Mouse (Mus musculus): ENCODE measurements around the gene Map7. TPM values are rescaled to one million over a fixed set of nuclear protein-coding genes. Genes with fewer than 3 reads are reported as not detected.

Gene Map7
- polyA plus RNA-seq (2012; ENCODE audit: insufficient read depth, insufficient read length, missing spikeins) = 3.6 and 4.5 TPM in 2 replicates

DNA sequence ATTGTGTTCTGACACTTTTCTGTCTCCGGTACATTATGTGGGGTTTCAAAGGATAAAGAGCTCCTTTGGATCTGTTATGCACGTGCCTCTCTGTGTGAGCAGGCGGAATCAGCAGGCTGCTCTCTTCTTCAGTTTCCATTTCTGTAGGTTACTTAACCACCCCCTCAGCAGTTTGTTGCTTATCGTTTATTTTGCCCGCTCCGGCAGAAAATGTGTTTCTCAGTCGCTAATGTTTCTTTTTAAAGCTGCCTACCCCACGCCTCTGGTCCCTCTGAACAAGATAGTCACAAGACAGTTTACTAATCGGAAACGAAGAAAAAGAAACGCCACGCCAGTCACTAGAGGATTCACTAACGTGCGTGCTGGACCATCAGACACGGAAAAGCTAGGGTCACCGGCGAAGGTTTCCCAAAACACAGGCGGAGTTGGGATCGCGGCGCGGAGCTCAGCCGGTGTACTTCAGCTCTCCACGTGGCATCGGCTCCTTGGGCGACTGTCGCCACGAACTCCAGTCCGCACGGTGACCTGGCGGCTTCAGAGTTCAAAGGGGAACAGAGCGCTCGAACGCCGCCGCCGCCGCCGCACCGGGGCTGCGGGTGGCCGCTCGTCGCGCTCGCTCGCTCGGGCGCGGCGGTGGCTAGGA is at the start of gene Map7:
TSS of gene Map7 (plus strand) at position 342 of the 643 bp plus-strand sequence.
- Histone ChIP-seq H3K4me3 (ENCODE audit: insufficient read depth, low read depth, low read length) (peak within 1 kb of the TSS; percentile 45), H3K27ac (replicated peaks; ENCODE audit: low read depth, low read length) (no peak within 1 kb of the TSS), H3K4me1 (ENCODE audit: control insufficient read depth, insufficient read depth, insufficient read length, low read length) (no peaks in the 10 kb centered on the region)

DNA sequence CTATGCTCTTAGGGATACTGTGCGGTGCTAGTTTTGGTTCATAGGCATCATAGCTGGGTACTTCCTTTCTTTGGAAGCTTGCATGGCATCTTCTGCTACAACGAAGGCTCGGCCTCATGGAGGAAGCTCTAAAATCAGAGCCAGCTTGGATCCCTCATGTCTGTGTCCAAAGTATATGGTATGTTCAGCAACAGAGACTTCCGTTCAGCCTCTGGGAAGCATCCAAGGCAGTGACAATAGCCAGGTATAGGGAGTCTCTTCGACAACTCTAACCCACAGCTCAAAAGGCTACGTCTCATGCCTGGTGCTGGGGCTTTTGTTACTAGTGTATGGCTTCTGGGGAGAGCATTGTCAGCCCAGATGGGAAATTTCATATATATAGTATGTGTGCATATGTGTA is 46.8 kb upstream of the Map7 start:
- H3K4me1 ChIP-seq (ENCODE audit: control insufficient read depth, insufficient read depth, insufficient read length, low read length) = peaks cover 3% of the 10 kb centered on the region; the same call in 1 of the 2 replicates
- H3K27ac ChIP-seq (replicated peaks; ENCODE audit: low read depth, low read length) = no peak overlapping the region
- no peak overlapping the region for H3K4me3 ChIP-seq (ENCODE audit: insufficient read depth, low read depth, low read length)

DNA sequence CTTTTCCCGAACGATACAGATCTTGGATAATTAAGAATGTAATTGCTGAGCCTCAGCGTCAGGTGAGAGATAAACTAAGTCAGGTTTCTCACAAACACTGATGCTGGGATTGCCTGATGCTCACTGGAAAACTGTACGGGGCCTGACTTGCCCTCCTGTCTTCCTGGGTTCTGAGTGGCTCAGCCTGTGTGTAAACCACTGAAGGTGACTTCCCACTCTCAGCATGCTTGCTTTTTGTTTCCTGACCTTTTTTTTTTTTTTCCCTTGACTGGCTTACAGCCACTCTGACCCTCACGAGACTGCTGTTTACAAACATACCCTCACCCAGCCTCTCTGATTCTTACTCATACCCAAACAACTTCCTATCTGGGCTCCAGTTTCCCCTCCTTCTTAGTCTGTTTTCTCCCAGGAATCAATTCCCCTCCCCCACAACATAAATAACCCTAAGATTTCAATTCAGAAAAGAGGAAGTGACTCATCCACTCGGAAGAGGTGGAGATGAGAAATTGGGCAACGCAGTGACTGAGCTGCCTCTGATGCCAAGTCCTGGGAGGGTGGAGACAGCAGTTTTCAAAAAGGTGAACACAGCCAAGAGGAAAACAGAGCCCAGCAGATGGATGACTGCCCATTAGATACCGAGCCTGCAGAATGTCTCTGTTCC is 43.9 kb upstream of the Map7 start:
- Histone ChIP-seq H3K27ac (replicated peaks; ENCODE audit: low read depth, low read length) (peak overlapping the region; percentile 74), H3K4me1 (ENCODE audit: control insufficient read depth, insufficient read depth, insufficient read length, low read length) (peaks cover 3% of the 10 kb centered on the region; the same call in 1 of the 2 replicates), H3K4me3 (ENCODE audit: insufficient read depth, low read depth, low read length) (no peak overlapping the region)

DNA sequence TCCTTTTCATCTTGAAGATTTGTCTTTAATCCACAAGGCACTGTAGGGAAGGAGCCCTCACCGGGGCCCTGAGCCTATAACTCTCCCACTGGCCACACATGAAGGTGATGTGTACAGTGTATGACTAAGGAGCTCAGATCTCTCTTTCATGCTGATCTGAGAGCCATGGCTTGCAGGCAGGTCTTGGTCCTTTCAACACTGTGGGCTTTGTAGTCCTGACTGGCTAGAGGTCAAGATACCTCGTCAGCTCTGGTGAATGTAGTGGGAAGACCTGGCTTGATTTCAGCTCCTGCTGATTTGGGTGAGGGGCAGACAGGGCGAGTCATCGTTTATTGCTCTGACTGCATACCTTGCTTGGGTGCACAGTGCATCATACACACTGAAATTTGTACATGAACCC is 42.7 kb upstream of the Map7 start:
- Histone ChIP-seq H3K4me1 (ENCODE audit: control insufficient read depth, insufficient read depth, insufficient read length, low read length) (peaks cover 3% of the 10 kb centered on the region; the same call in 1 of the 2 replicates), H3K27ac (replicated peaks; ENCODE audit: low read depth, low read length) (0 out of 2 replicates have a peak overlapping the region, but pooled peaks have one; percentile 19), H3K4me3 (ENCODE audit: insufficient read depth, low read depth, low read length) (no peak overlapping the region)

DNA sequence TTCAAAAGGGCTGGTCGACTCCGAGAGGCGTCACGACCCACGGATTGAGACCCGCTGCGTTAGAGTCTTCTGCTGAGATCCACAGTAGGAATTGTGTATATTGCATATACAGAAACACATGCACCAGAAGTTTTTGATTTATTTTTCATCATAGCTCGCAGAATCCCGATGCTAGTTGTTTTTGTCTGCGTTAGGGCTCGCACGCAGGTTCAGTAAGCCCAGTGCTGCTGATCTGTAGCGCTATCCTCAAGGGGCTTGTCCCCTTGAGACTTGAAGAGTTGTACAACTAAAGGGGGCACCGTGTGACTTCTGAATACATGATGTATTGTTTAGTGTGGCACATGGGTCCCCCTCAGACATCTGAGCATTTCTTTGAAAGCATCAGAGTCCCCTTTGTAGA is 41.2 kb upstream of the Map7 start:
- peaks cover 3% of the 10 kb centered on the region; the same call in 1 of the 2 replicates for H3K4me1 ChIP-seq (ENCODE audit: control insufficient read depth, insufficient read depth, insufficient read length, low read length)
- no peak overlapping the region for H3K4me3 ChIP-seq (ENCODE audit: insufficient read depth, low read depth, low read length)
- H3K27ac ChIP-seq (replicated peaks; ENCODE audit: low read depth, low read length) = no peak overlapping the region

DNA sequence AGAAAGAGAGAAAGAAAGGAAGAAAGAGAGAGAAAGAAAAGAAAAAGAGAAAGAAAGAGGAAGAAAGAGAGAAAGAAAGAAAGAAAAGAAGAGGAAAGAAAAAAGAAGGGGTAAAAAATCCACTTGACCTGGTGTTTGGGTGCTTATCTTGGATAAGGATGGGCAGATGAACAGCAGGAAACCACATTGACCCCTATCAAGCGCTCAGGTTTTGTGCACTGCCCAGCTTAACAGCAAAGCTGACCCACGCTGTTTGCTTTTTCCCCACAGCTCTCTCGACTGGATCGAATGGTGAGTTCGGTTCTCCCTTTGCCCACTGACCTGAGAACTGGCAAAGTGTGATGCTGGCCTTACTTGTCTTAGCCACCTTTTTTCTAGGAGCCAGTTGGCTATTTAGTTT is 36.8 kb upstream of the Map7 start:
- Histone ChIP-seq H3K4me1 (ENCODE audit: control insufficient read depth, insufficient read depth, insufficient read length, low read length) (no peaks in the 10 kb centered on the region), H3K4me3 (ENCODE audit: insufficient read depth, low read depth, low read length) (no peak overlapping the region), H3K27ac (replicated peaks; ENCODE audit: low read depth, low read length) (no peak overlapping the region)

DNA sequence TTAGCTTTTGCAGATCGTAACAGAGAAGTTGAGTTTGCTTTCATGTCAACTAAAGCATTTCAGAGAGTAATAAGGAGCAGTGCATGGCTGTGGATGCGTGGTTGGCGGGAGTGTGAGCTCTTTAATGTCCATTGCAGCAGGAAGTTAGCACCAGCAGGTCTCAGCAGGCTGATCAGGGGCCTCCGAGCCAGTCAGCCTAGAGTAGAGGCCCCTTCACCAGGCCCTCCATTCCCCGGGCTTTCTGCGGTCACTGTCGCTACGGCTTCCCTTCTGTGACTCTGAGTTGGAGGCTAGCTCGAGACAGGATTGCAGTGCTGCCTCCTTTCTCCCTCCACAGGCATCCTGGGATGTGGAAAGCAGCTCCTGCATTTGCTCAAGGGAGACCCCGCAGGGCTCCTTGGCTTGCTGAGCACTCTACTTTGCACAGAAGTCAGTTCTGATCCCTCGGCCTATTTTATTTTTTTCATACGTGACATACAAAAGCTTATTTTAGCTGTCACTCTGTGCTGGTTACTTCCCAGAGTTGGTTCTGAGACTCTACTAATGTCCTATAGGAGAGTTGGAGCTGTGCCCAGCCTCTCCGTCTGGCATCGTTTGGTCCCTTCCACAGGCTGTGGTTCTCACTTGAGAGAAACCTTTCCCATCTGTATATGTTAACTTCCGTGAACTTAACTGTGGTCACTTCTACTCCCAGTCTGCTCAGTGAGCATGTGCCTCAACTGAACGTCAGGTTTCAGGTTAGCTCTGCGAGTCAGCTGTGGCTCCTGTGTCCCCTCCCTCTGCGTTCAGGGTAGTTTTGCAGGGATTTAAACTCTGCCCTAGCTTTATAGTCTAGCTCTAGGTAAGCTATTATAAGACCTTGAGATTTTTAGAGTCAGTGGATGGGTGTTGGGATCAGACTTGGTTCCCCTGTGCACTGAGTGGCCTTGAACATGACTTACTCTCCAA is 36.0 kb upstream of the Map7 start:
- Histone ChIP-seq H3K27ac (replicated peaks; ENCODE audit: low read depth, low read length) (no peak overlapping the region), H3K4me3 (ENCODE audit: insufficient read depth, low read depth, low read length) (no peak overlapping the region), H3K4me1 (ENCODE audit: control insufficient read depth, insufficient read depth, insufficient read length, low read length) (no peaks in the 10 kb centered on the region)

DNA sequence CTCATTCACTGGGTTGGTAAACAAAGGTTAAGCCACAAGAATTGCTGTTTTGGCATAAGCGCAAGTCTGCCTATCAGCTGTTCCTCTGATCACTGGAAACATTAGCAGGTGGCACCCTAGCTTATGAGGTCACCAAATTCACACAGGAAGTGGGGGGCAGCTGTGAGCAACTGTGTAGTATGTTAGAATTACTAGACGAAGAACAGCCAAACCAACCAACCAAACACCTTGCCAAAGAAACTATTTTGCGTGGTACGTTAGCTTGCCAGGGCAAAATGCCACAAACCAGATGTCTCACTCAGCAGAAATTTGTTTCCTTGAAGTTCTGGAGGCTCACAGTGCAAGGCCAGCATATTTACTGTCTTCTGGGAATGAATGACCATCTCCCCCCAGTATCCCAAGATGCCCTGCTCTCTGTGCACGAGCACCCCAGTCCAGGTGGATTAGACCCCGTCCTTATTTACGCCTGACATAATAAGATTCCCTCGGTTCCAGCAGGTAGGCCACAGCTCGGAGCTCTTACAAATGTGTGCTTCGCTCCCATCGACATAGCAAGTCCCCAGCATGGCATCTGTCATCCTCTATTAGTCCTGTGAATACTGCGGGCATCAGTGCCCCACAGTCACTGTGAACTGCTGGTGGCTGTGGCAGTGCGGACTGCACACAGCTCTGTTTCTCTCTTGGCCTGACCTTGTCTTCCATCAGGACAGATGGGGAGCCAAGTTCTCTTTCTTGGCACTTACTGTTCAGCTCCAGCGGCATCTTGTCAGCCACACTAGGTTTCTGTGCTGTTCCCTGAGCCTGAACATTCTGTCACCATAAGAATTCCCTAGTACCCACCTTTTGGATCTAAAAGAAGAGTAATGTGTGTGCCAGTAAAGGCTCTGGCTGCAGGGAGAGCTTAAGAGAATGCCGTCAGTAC is 28.5 kb upstream of the Map7 start:
- no peaks in the 10 kb centered on the region for H3K4me1 ChIP-seq (ENCODE audit: control insufficient read depth, insufficient read depth, insufficient read length, low read length)
- H3K27ac ChIP-seq (replicated peaks; ENCODE audit: low read depth, low read length) = no peak overlapping the region

DNA sequence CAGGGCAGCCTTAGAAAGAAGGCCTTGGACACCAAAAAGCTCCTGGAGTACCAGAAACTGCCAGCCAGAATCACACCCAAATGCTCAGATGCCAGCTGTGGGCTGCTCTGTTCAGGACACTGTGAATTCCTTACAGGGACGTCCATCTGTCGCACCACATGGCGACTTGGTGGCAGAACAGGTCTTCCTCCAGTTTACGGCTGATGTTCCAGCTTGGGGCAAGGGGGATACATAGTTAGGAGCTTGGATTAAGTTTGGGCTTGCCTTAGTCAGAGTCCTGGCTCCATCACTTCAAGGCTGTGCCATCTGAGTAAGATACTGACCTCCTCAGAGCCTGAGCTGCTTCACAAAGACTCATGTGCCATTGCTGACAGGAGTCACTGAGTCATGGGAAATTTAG is 26.3 kb upstream of the Map7 start:
- no peak overlapping the region for H3K27ac ChIP-seq (replicated peaks; ENCODE audit: low read depth, low read length)
- H3K4me1 ChIP-seq (ENCODE audit: control insufficient read depth, insufficient read depth, insufficient read length, low read length) = no peaks in the 10 kb centered on the region
- no peak overlapping the region for H3K4me3 ChIP-seq (ENCODE audit: insufficient read depth, low read depth, low read length)

More for the DNA sequence above, 28.5 kb upstream of the Map7 start:
- H3K4me3 ChIP-seq (ENCODE audit: insufficient read depth, low read depth, low read length) = no peak overlapping the region

DNA sequence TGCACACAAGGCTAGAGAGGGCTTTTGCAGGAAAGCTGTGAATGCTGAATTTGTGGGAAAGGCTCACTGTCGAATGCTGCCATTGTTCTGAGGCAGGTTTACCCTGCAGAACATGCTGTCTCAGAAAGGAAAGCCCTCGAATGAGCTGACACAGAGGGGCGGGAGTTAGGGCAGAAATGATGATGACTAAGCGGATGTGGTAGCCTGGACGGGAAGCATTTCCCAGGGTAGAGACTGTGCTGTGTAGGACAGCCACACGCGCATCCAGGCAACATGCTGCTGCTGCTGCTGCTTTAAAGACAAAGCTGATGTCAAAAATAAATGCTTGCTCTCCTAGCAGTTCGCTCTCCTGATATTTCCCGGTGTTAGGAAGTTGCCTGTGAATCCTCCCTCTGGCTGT is 24.9 kb upstream of the Map7 start:
- no peaks in the 10 kb centered on the region for H3K4me1 ChIP-seq (ENCODE audit: control insufficient read depth, insufficient read depth, insufficient read length, low read length)
- H3K4me3 ChIP-seq (ENCODE audit: insufficient read depth, low read depth, low read length) = no peak overlapping the region
- 0 out of 2 replicates have a peak overlapping the region, but pooled peaks have one; percentile 36 for H3K27ac ChIP-seq (replicated peaks; ENCODE audit: low read depth, low read length)

DNA sequence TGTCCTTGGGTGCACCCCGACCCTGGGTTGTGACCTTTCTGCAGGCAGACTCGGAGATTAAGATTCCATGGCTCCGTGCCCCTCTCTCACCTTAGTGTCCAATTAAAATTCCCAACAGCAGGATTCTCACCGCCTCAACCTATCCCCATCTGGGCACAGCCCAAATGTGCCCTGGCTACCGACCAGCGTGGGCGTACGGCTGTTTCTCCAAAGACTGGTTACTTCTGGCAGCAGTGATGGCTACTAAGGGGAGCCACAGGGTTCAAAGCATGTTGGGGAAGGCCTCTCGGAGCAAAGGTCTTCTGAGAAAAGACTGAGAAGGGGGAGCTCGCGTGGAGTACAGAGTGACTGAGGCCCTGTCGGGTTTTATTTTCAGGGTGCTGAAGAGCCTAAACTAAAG is 23.7 kb upstream of the Map7 start:
- Histone ChIP-seq H3K4me1 (ENCODE audit: control insufficient read depth, insufficient read depth, insufficient read length, low read length) (no peaks in the 10 kb centered on the region), H3K27ac (replicated peaks; ENCODE audit: low read depth, low read length) (no peak overlapping the region), H3K4me3 (ENCODE audit: insufficient read depth, low read depth, low read length) (no peak overlapping the region)

DNA sequence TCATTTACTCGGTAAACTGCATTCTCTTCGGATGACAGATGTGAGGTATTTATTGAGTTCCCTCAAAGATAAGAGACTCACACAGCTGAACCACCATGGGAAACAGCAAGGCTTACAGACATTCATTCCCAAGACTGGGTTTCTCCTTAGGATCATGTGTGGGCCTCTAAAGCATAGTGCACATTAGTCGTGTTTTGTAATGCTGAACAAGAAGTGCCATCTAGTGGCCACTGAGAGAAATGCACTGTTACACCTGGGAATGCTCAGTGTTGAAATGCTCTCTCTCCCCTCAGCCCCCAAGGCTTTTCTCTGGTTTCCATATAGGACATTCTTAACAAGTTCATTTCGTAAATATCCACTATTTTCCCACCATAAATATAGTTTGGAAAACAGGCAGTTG is 23.0 kb upstream of the Map7 start:
- H3K4me3 ChIP-seq (ENCODE audit: insufficient read depth, low read depth, low read length) = no peak overlapping the region
- no peak overlapping the region for H3K27ac ChIP-seq (replicated peaks; ENCODE audit: low read depth, low read length)
- H3K4me1 ChIP-seq (ENCODE audit: control insufficient read depth, insufficient read depth, insufficient read length, low read length) = no peaks in the 10 kb centered on the region

DNA sequence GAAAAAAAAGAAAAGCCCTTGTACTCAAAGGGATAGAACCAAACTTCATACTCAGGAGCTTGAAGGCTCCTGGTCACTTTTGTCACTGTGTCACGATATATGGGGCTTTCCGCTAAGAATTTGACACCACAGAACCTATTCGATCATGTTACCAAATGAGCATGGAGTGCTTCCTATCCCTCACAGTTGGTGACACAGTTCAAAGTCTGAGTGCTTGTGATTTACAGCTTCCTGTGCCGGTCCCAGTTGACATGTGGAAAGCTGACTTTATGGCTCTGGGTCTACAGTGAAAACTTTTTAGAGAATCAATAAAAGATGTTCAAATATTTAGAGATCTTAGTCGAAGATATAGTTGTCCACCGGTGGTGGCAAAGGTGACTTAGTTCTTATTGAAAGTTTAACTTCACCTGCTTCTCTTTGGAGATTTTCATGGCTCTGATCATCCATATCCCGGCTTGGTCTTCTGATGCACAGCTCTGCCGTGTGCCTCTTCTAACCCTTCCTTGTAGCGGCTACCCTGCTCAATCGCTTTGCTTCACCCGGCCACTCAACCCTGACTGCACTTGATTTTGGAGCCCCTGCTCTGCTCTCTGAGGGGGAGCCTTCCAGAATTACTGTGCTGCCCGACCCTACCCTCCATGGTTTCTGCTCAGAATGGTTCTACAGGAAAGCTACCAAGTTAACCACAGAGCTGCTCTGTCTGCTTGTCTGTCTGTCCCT is 15.2 kb upstream of the Map7 start:
- H3K4me3 ChIP-seq (ENCODE audit: insufficient read depth, low read depth, low read length) = no peak overlapping the region
- no peaks in the 10 kb centered on the region for H3K4me1 ChIP-seq (ENCODE audit: control insufficient read depth, insufficient read depth, insufficient read length, low read length)
- H3K27ac ChIP-seq (replicated peaks; ENCODE audit: low read depth, low read length) = no peak overlapping the region
